Mouse (Mus musculus) hindbrain, postnatal 0 days (tissue): ENCODE measurements around the gene Bbip1. TPM values are rescaled to one million over a fixed set of nuclear protein-coding genes. Genes with fewer than 3 reads are reported as not detected.

ENCODE experiments used
- ATAC-seq: fragments of 200-750 bp; cut with Nextera tagmentation; 2 replicates; pipeline ENCODE4 v1.8.0; 2017; ENCODE audit warnings: mild to moderate bottlenecking, moderate TSS enrichment, moderate library complexity
- DNase-seq: peaks from one replicate; pipeline ENCODE4 v3.0.0-alpha.2; 2015; ENCODE audit warnings: low spot score
- H3K27ac ChIP-seq: fragments of 300-500 bp; sonication (generic); 2 replicates; pipeline ENCODE4 v1.5.1; 2014; ENCODE audit warnings: mild to moderate bottlenecking
- H3K27me3 ChIP-seq: fragments of 300-500 bp; sonication (generic); 2 replicates; pipeline ENCODE4 v1.6.1; 2014; ENCODE audit warnings: low read length, mixed read lengths; ENCODE audit not compliant: insufficient read depth
- H3K36me3 ChIP-seq: fragments of 300-500 bp; sonication (generic); 2 replicates; pipeline ENCODE4 v1.6.1; 2014; ENCODE audit warnings: low read length, mixed read lengths; ENCODE audit not compliant: insufficient read depth
- H3K4me1 ChIP-seq: fragments of 300-500 bp; sonication (generic); 2 replicates; pipeline ENCODE4 v1.6.1; 2014; ENCODE audit warnings: antibody characterized with exemption, low read length, mixed read lengths; ENCODE audit not compliant: insufficient read depth
- H3K4me2 ChIP-seq: fragments of 300-500 bp; sonication (generic); 2 replicates; pipeline ENCODE4 v1.6.1; 2014; ENCODE audit warnings: low read depth, mild to moderate bottlenecking, low read length, moderate library complexity, mixed read lengths
- H3K4me3 ChIP-seq: fragments of 300-500 bp; sonication (generic); 2 replicates; pipeline ENCODE4 v1.5.1; 2014; ENCODE audit warnings: low read length
- H3K9ac ChIP-seq: fragments of 300-500 bp; sonication (generic); replicated peaks from 2 replicates; pipeline ENCODE4 v1.6.1; 2014; ENCODE audit warnings: mild to moderate bottlenecking, low read length, moderate library complexity, mixed read lengths
- H3K9me3 ChIP-seq: fragments of 300-500 bp; sonication (generic); 2 replicates; pipeline ENCODE4 v1.6.1; 2016; ENCODE audit warnings: low read length, mixed read lengths
- CTCF ChIP-seq: IDR thresholded peaks from 2 replicates; pipeline ENCODE4 v1.5.1; 2016; ENCODE audit warnings: antibody characterized with exemption, control low read depth, low read depth
- WGBS: fragments of 180-500 bp; shearing (Covaris S2); extraction: QIAGEN DNeasy Blood & Tissue Kit; methylation state at CpG from one replicate; pipeline ENCODE4 v1.1.7; 2014; 5-methylcytosine and 5-hydroxymethylcytosine counted together
- polyA plus RNA-seq: library from polyadenylated mRNA; unstranded; fragments of >200 nt; fragmentation: Nextera tagmentation; extraction: Ambion mirVana; gene quantifications from 2 replicates; pipeline ENCODE4 v1.2.1, GENCODE M21; 2015
- total RNA-seq: library from RNA; depleted of rRNA; stranded (reverse); fragments of >200 nt; gene quantifications from 2 replicates; pipeline ENCODE4 v1.2.3, GENCODE M21; 2014

The Bbip1 gene
- total and polyA plus RNA-seq, 2 experiments from 2014 or later = 53.7 to 146 TPM

GRCm38 (mm10) chr19:53904833-53905480, 39.5 kb downstream of the Bbip1 start:
- TF ChIP-seq CTCF = no peak
- no peak for DNase-seq
- Histone ChIP-seq H3K4me1 (peaks cover 7% of the 10 kb centered on the region), H3K27ac (no peak overlapping the region), H3K4me2 (peak overlapping the region; percentile 68), H3K4me3 (peak overlapping the region; percentile 96), H3K9me3 (no peaks in the 10 kb centered on the region), H3K27me3 (no peaks in the 10 kb centered on the region), H3K9ac (no peak overlapping the region), H3K36me3 (peaks cover 3% of the 10 kb centered on the region; the same call in 1 of the 2 replicates)
- 52% methylated on average over 7 of the region's 7 CpGs for WGBS
- ATAC-seq = no peak

GRCm38 (mm10) chr19:53903507-53904321, 40.7 kb downstream of the Bbip1 start:
- DNase-seq (peak; percentile 76), ATAC-seq (peak; percentile 67)
- Histone ChIP-seq H3K9me3 (no peaks in the 10 kb centered on the region), H3K36me3 (no peaks in the 10 kb centered on the region), H3K4me3 (peak overlapping the region; percentile 96), H3K4me1 (peaks cover 7% of the 10 kb centered on the region), H3K4me2 (peak overlapping the region; percentile 68), H3K27me3 (no peaks in the 10 kb centered on the region), H3K27ac (peak overlapping the region; percentile 94), H3K9ac (peak overlapping the region; percentile 93)
- TF ChIP-seq CTCF = peak; percentile 59
- whole genome bisulfite sequencing = under 1% methylated on average over 54 of the region's 83 CpGs

GRCm38 (mm10) chr19:53902739-53903487, 41.5 kb downstream of the Bbip1 start:
- Histone ChIP-seq H3K4me1 (peaks cover 7% of the 10 kb centered on the region), H3K9ac (peak overlapping the region; percentile 93), H3K4me2 (peak overlapping the region; percentile 68), H3K36me3 (no peaks in the 10 kb centered on the region), H3K27me3 (no peaks in the 10 kb centered on the region), H3K9me3 (no peaks in the 10 kb centered on the region), H3K4me3 (peak overlapping the region; percentile 96), H3K27ac (peak overlapping the region; percentile 94)
- no peak for TF ChIP-seq CTCF
- DNase-seq (peak; percentile 99), ATAC-seq (peak; percentile 99)
- whole genome bisulfite sequencing = 1% methylated on average over 59 of the region's 61 CpGs

GRCm38 (mm10) chr19:53901931-53902738, 42.3 kb downstream of the Bbip1 start:
- Histone ChIP-seq H3K9ac (peak overlapping the region; percentile 93), H3K27ac (peak overlapping the region; percentile 94), H3K4me3 (peak overlapping the region; percentile 96), H3K4me2 (peak overlapping the region; percentile 68), H3K27me3 (no peaks in the 10 kb centered on the region), H3K36me3 (no peaks in the 10 kb centered on the region), H3K4me1 (peaks cover 7% of the 10 kb centered on the region), H3K9me3 (no peaks in the 10 kb centered on the region)
- WGBS = 62% methylated on average over 15 of the region's 15 CpGs
- DNase-seq (no peak), ATAC-seq (no peak; the same call in 1 of the 2 replicates)
- TF ChIP-seq CTCF = no peak

GRCm38 (mm10) chr19:53899941-53900610, 44.4 kb downstream of the Bbip1 start:
- Histone ChIP-seq H3K27ac (no peak overlapping the region), H3K4me3 (no peak overlapping the region), H3K36me3 (no peaks in the 10 kb centered on the region), H3K27me3 (no peaks in the 10 kb centered on the region), H3K9ac (no peak overlapping the region), H3K4me2 (no peak overlapping the region), H3K4me1 (peaks cover 7% of the 10 kb centered on the region), H3K9me3 (no peaks in the 10 kb centered on the region)
- no peak for ATAC-seq
- DNase-seq = no peak
- TF ChIP-seq CTCF = no peak
- 85% methylated on average over 14 of the region's 14 CpGs for WGBS
